Mouse (Mus musculus) urinary bladder, adult 18-20 months (tissue): Measurements from ENCODE around the gene Tnks1bp1.

ENCODE experiments used
- DNase-seq, 2 experiments: peaks; one replicate each; pipeline ENCODE4 v3.0.0; 2022; ENCODE audit warnings: low spot score in 2 of 2, mixed read lengths in 2 of 2

Gene Tnks1bp1

GRCm38 (mm10) chr2:85047596-85048167 is at the start of gene Tnks1bp1:
Gene Tnks1bp1, plus strand, starts transcription at chr2:85048022.
- DNase-seq, result peak; percentile 97 to 99

- no peak for DNase-seq
These were observed 48.2 kb upstream of the Tnks1bp1 start for GRCm38 (mm10) chr2:84999486-85000181.

- no peak for DNase-seq
These were observed 46.3 kb upstream of the Tnks1bp1 start for GRCm38 (mm10) chr2:85001497-85001896.

GRCm38 (mm10) chr2:85002575-85002974 is 45.2 kb upstream of the Tnks1bp1 start:
- DNase-seq, result no peak

GRCm38 (mm10) chr2:85004341-85004740 is 43.5 kb upstream of the Tnks1bp1 start:
- no peak for DNase-seq

GRCm38 (mm10) chr2:85006600-85006999 is 41.2 kb upstream of the Tnks1bp1 start:
- no peak for DNase-seq

GRCm38 (mm10) chr2:85007729-85008128 is 40.1 kb upstream of the Tnks1bp1 start:
- no peak for DNase-seq

GRCm38 (mm10) chr2:85009212-85009611 is 38.6 kb upstream of the Tnks1bp1 start:
- no peak for DNase-seq

- DNase-seq, result no peak
These were observed 35.8 kb upstream of the Tnks1bp1 start for GRCm38 (mm10) chr2:85011906-85012604.

- no peak for DNase-seq
These were observed 35.1 kb upstream of the Tnks1bp1 start for GRCm38 (mm10) chr2:85012679-85013078.

GRCm38 (mm10) chr2:85013826-85014587 is 33.8 kb upstream of the Tnks1bp1 start:
- DNase-seq, result no peak

GRCm38 (mm10) chr2:85014588-85014982 is 33.2 kb upstream of the Tnks1bp1 start:
- DNase-seq, result no peak

- DNase-seq, result no peak
These were observed 25.8 kb upstream of the Tnks1bp1 start for GRCm38 (mm10) chr2:85022043-85022442.

GRCm38 (mm10) chr2:85026178-85026577 is 21.6 kb upstream of the Tnks1bp1 start:
- no peak for DNase-seq

- no peak for DNase-seq
These were observed 20.5 kb upstream of the Tnks1bp1 start for GRCm38 (mm10) chr2:85027281-85027680.

- DNase-seq, result no peak
These were observed 17.9 kb upstream of the Tnks1bp1 start for GRCm38 (mm10) chr2:85029897-85030296.

GRCm38 (mm10) chr2:85030989-85031388 is 16.8 kb upstream of the Tnks1bp1 start:
- DNase-seq, result no peak

GRCm38 (mm10) chr2:85033121-85033520 is 14.7 kb upstream of the Tnks1bp1 start:
- DNase-seq, result no peak

GRCm38 (mm10) chr2:85034169-85034568 is 13.7 kb upstream of the Tnks1bp1 start:
- no peak for DNase-seq

- no peak for DNase-seq
These were observed 11.2 kb upstream of the Tnks1bp1 start for GRCm38 (mm10) chr2:85036507-85037046.

- DNase-seq, result peak; percentile 81 to 85
These were observed 10.5 kb upstream of the Tnks1bp1 start, which contains the start of the genes Ssrp1 and P2rx3 for GRCm38 (mm10) chr2:85037047-85038026. Gene Ssrp1, plus strand, starts transcription at chr2:85037234. Gene P2rx3, minus strand, starts transcription at chr2:85037462.
